In the genomic region with DNA sequence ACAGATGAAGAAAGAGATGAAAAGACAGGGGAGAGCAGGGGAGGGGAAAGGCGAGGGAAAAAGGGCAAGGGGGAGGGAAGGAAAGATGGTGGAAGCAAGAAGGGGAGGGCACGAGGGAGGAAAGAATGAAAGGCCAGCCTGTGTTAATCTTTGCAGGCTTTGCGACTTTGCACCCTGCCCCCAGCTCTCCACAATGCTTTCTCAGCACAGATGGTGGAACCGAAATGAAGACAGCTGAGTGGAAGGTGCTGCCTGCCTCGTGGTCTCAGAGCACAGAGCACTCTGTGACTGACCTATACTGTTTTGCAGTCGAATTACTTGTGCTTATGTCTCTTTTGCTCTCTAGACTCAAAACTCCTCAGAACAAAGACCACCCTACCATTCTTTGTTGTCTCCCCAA, we compare ENCODE assay signal across 11 mouse cellular contexts. TPM values are rescaled to one million over a fixed set of nuclear protein-coding genes. Genes with fewer than 3 reads are reported as not detected.
DNase-seq lines count a peak whose midpoint lies in the region; ATAC-seq lines count a peak whose summit lies in the region.
"Had no signal": no experiment of that assay in that cellular context is flagged by ENCODE, and none has a peak within 500 bp of the region (broad histone marks: within the 10 kb centered on the region; RNA-seq: fewer than 3 reads in every experiment).

No protein-coding gene starts in this region.

- peak; percentile 58 for DNase-seq in kidney, adult 11 months
- DNase-seq in embryonic facial prominence, embryonic 14.5 days (ENCODE audit: low spot score), result peak; percentile 4
- DNase-seq in frontal cortex, postnatal 36 days (ENCODE audit: low spot score in 2 of 2), result peak; percentile 44 to 67
- peak; percentile 32 for DNase-seq in left cerebral cortex, postnatal 4 days
- DNase-seq in ovary, postnatal 10 days (ENCODE audit: low spot score), result no peak
- no peak for DNase-seq in thymus, postnatal 36 days
- DNase-seq: lung, embryonic 14.5 days had no signal

- no peaks in the 10 kb centered on the region for H3K9me3 ChIP-seq in kidney, embryonic 15.5 days (replicated peaks)
- no peaks in the 10 kb centered on the region for H3K9me3 ChIP-seq in embryonic facial prominence, embryonic 14.5 days (ENCODE audit: control insufficient read depth, low read length)
- H3K9me3 ChIP-seq: limb, embryonic 12.5 days had no signal

- no peak for ATAC-seq in kidney, embryonic 15.5 days (replicated peaks; ENCODE audit: low FRiP score)
- ATAC-seq in embryonic facial prominence, embryonic 14.5 days (ENCODE audit: low read depth), result no peak
- ATAC-seq: intestine, postnatal 0 days had no signal

- H3K9ac ChIP-seq in kidney, embryonic 15.5 days, result no peak overlapping the region
- H3K9ac ChIP-seq in embryonic facial prominence, embryonic 14.5 days (ENCODE audit: low read depth, low read length), result no peak overlapping the region
- H3K9ac ChIP-seq: limb, embryonic 12.5 days; lung, embryonic 14.5 days had no signal

- no peaks in the 10 kb centered on the region for H3K27me3 ChIP-seq in kidney, embryonic 15.5 days
- no peaks in the 10 kb centered on the region for H3K27me3 ChIP-seq in embryonic facial prominence, embryonic 14.5 days (replicated peaks; ENCODE audit: control insufficient read depth, insufficient read depth, low read length)
- H3K27me3 ChIP-seq: limb, embryonic 12.5 days had no signal

- H3K27ac ChIP-seq in kidney, embryonic 15.5 days, result no peak overlapping the region
- no peak overlapping the region for H3K27ac ChIP-seq in embryonic facial prominence, embryonic 14.5 days (replicated peaks; ENCODE audit: low read depth, low read length)
- H3K27ac ChIP-seq: limb, embryonic 12.5 days had no signal

- no peaks in the 10 kb centered on the region for H3K4me1 ChIP-seq in kidney, embryonic 15.5 days
- H3K4me1 ChIP-seq in embryonic facial prominence, embryonic 14.5 days (ENCODE audit: control insufficient read depth, insufficient read depth, low read length), result no peaks in the 10 kb centered on the region
- H3K4me1 ChIP-seq: limb, embryonic 12.5 days had no signal

- H3K36me3 ChIP-seq in kidney, embryonic 15.5 days, result no peaks in the 10 kb centered on the region
- H3K36me3 ChIP-seq in embryonic facial prominence, embryonic 14.5 days (ENCODE audit: control insufficient read depth, insufficient read depth, low read length), result no peaks in the 10 kb centered on the region
- H3K36me3 ChIP-seq: limb, embryonic 12.5 days had no signal

- H3K4me2 ChIP-seq in kidney, embryonic 15.5 days, result no peak overlapping the region
- H3K4me2 ChIP-seq in embryonic facial prominence, embryonic 14.5 days (ENCODE audit: low read depth, low read length), result no peak overlapping the region
- H3K4me2 ChIP-seq: limb, embryonic 12.5 days; lung, embryonic 14.5 days had no signal

- WGBS in kidney, embryonic 15.5 days, result 32% methylated on average over 6 of the region's 6 CpGs
- WGBS in embryonic facial prominence, embryonic 14.5 days, result 24% methylated on average over 6 of the region's 6 CpGs

- H3K4me3 ChIP-seq in kidney, embryonic 15.5 days (replicated peaks), result no peak overlapping the region
- H3K4me3 ChIP-seq in embryonic facial prominence, embryonic 14.5 days (ENCODE audit: low read depth, low read length), result no peak overlapping the region
- H3K4me3 ChIP-seq: limb, embryonic 12.5 days had no signal

- intact Hi-C loops in left cerebral cortex, postnatal 4 days (cut with DNase I), result no loop called here

RNA-seq across cellular contexts. Expression of a gene that starts 55.2 kb away (rescaled TPM):
- polyA plus RNA-seq in kidney, embryonic 15.5 days (2015; fragmentation: Nextera tagmentation; extraction: Ambion mirVana), result 0.15 and 0.21 TPM in 2 replicates
- polyA plus RNA-seq in embryonic facial prominence, embryonic 14.5 days (2014; fragmentation: Nextera tagmentation; extraction: Ambion mirVana), result 1.4 and 1.8 TPM in 2 replicates
- 100 to 1,000 TPM; 283 to 301 TPM for total RNA-seq in left cerebral cortex, postnatal 4 days (2021)
- polyA plus RNA-seq: heart, embryonic 14.5 days had no signal

Comparison
In these comparisons a context has a peak if more than half of its experiments do, and no peak if none do; other contexts are left out.
1. DNase-seq: peak in kidney, adult 11 months (single experiment), embryonic facial prominence, embryonic 14.5 days (single experiment), frontal cortex, postnatal 36 days (2 of 2) and left cerebral cortex, postnatal 4 days (single experiment); none in ovary, postnatal 10 days (single experiment) and thymus, postnatal 36 days (0 of 2).